Comparison of ENCODE assay signal across 9 mouse cellular contexts in genomic region chr1:63247831-63248359, GRCm38 (mm10). TPM values are rescaled to one million over a fixed set of nuclear protein-coding genes. Genes with fewer than 3 reads are reported as not detected.
DNase-seq lines count a peak whose midpoint lies in the region; ATAC-seq and TF ChIP-seq lines count a peak whose summit lies in the region.
"Had no signal": no experiment of that assay in that cellular context is flagged by ENCODE, and none has a peak within 500 bp of the region (broad histone marks: within the 10 kb centered on the region; RNA-seq: fewer than 3 reads in every experiment).

No protein-coding gene starts in this region.

- no peak for TF ChIP-seq POLR2A in limb, embryonic 14.5 days (IDR thresholded peaks at IDR 0.05; ENCODE audit: borderline replicate concordance, extremely low read depth, insufficient read depth, insufficient read length)

- under 1% methylated on average over 18 of the region's 18 CpGs for WGBS in neural tube, embryonic 11.5 days
- under 1% methylated on average over 18 of the region's 18 CpGs for WGBS in forebrain, embryonic 14.5 days
- WGBS in limb, embryonic 14.5 days: 1% methylated on average over 18 of the region's 18 CpGs

- H3K4me2 ChIP-seq in neural tube, embryonic 11.5 days (ENCODE audit: low read depth): peak overlapping the region; percentile 58
- H3K4me2 ChIP-seq in forebrain, embryonic 14.5 days (ENCODE audit: low read length): peak overlapping the region; percentile 62
- peak overlapping the region; percentile 44 for H3K4me2 ChIP-seq in limb, embryonic 14.5 days (replicated peaks; ENCODE audit: low read depth, low read length, severe bottlenecking)
- H3K4me2 ChIP-seq: liver, embryonic 15.5 days had no signal

- peak; percentile 52 for DNase-seq in neural tube, embryonic 11.5 days (ENCODE audit: low spot score)
- DNase-seq in neural tube, embryonic 10.5 days (ENCODE audit: extremely low spot score, low spot score): no peak
- DNase-seq in forebrain, embryonic 14.5 days (ENCODE audit: low spot score): no peak
- DNase-seq in limb, embryonic 14.5 days (ENCODE audit: low spot score): no peak
- no peak for DNase-seq in adrenal gland, adult 2 months
- DNase-seq in layer of hippocampus, adult 8-10 months (ENCODE audit: low spot score in 2 of 2): no peak
- DNase-seq in adrenal gland, postnatal 25 days: no peak

- H3K27me3 ChIP-seq in neural tube, embryonic 11.5 days (ENCODE audit: control insufficient read depth, insufficient read depth, low read length): peaks cover 57% of the 10 kb centered on the region
- peaks cover 19% of the 10 kb centered on the region for H3K27me3 ChIP-seq in forebrain, embryonic 14.5 days (replicated peaks; ENCODE audit: control insufficient read depth, insufficient read depth, low read length)
- peaks cover 66% of the 10 kb centered on the region for H3K27me3 ChIP-seq in limb, embryonic 14.5 days (ENCODE audit: control insufficient read depth, insufficient read depth, low read length)

- H3K36me3 ChIP-seq in neural tube, embryonic 11.5 days (ENCODE audit: control insufficient read depth, insufficient read depth, low read length): no peaks in the 10 kb centered on the region
- H3K36me3 ChIP-seq in forebrain, embryonic 14.5 days (ENCODE audit: control insufficient read depth, insufficient read depth, low read length): no peaks in the 10 kb centered on the region
- no peaks in the 10 kb centered on the region for H3K36me3 ChIP-seq in limb, embryonic 14.5 days (ENCODE audit: control insufficient read depth, insufficient read depth, low read length)
- H3K36me3 ChIP-seq: liver, embryonic 15.5 days had no signal

- peak overlapping the region; percentile 27 for H3K4me3 ChIP-seq in neural tube, embryonic 11.5 days (ENCODE audit: low read depth, low read length)
- H3K4me3 ChIP-seq in forebrain, embryonic 14.5 days (ENCODE audit: low read depth, low read length): peak overlapping the region; percentile 28
- peak overlapping the region; percentile 24 for H3K4me3 ChIP-seq in limb, embryonic 14.5 days (replicated peaks; ENCODE audit: low read length)
- H3K4me3 ChIP-seq: liver, embryonic 15.5 days had no signal

- no peak overlapping the region for H3K27ac ChIP-seq in neural tube, embryonic 11.5 days (ENCODE audit: low read depth, low read length)
- H3K27ac ChIP-seq in forebrain, embryonic 14.5 days (ENCODE audit: low read depth, low read length): peak overlapping the region; percentile 71
- H3K27ac ChIP-seq in limb, embryonic 14.5 days (replicated peaks; ENCODE audit: low read depth, low read length): no peak overlapping the region
- H3K27ac ChIP-seq: liver, embryonic 15.5 days had no signal

- H3K4me1 ChIP-seq in neural tube, embryonic 11.5 days (ENCODE audit: control insufficient read depth, insufficient read depth, low read length): peaks cover 5% of the 10 kb centered on the region; the same call in 1 of the 2 replicates
- no peaks in the 10 kb centered on the region; the same call in 1 of the 2 replicates for H3K4me1 ChIP-seq in forebrain, embryonic 14.5 days (ENCODE audit: control insufficient read depth, insufficient read depth, low read length)
- 0 out of 2 replicates have a peak, but pooled peaks cover 2% of the 10 kb centered on the region for H3K4me1 ChIP-seq in limb, embryonic 14.5 days (ENCODE audit: control insufficient read depth, insufficient read depth, low read length)
- H3K4me1 ChIP-seq: liver, embryonic 15.5 days had no signal

- ATAC-seq in neural tube, embryonic 11.5 days (ENCODE audit: insufficient read depth, low FRiP score, low TSS enrichment): 0 out of 2 replicates have a peak, but pooled peaks have one; percentile 32
- peak; percentile 37; the same call in 1 of the 2 replicates for ATAC-seq in forebrain, embryonic 14.5 days
- ATAC-seq in limb, embryonic 14.5 days (ENCODE audit: low FRiP score, low read depth): no peak

- peak overlapping the region; percentile 58 for H3K9ac ChIP-seq in neural tube, embryonic 11.5 days (ENCODE audit: low read length)
- H3K9ac ChIP-seq in forebrain, embryonic 14.5 days (ENCODE audit: low read length): peak overlapping the region; percentile 56
- H3K9ac ChIP-seq in limb, embryonic 14.5 days (ENCODE audit: low read depth, low read length, severe bottlenecking): peak overlapping the region; percentile 13; the same call in 1 of the 2 replicates
- H3K9ac ChIP-seq: liver, embryonic 15.5 days had no signal

- H3K9me3 ChIP-seq in neural tube, embryonic 11.5 days (ENCODE audit: control insufficient read depth, low read length): no peaks in the 10 kb centered on the region
- no peaks in the 10 kb centered on the region for H3K9me3 ChIP-seq in forebrain, embryonic 14.5 days (replicated peaks; ENCODE audit: control insufficient read depth, low read length)
- H3K9me3 ChIP-seq in limb, embryonic 14.5 days (ENCODE audit: control insufficient read depth, low read length): 0 out of 2 replicates have a peak, but pooled peaks cover 2% of the 10 kb centered on the region
- H3K9me3 ChIP-seq: liver, embryonic 15.5 days had no signal

RNA-seq across cellular contexts. Expression of gene Zdbf2, which starts 25.2 kb away (rescaled TPM):
- polyA plus RNA-seq in neural tube, embryonic 11.5 days (2014; fragmentation: Nextera tagmentation; extraction: Ambion mirVana): 10.8 and 12.2 TPM in 2 replicates
- polyA plus RNA-seq in forebrain, embryonic 14.5 days (2014; fragmentation: Nextera tagmentation; extraction: Ambion mirVana): 23.6 and 27.8 TPM in 2 replicates
- polyA plus RNA-seq in limb, embryonic 14.5 days (2012; rRNA removed): 7.8 and 8.5 TPM in 2 replicates
- 14.3 and 18.0 TPM in 2 replicates for polyA plus RNA-seq in limb, embryonic 14.5 days (2014; fragmentation: Nextera tagmentation; extraction: Ambion mirVana)
- 10 to 100 TPM in 1 of 2 experiments, 1 to 10 TPM in 1; 8.6 to 13.6 TPM for total RNA-seq in adrenal gland, adult 2 months (2021)
- polyA plus RNA-seq in adrenal gland, adult 2 months (2012; rRNA removed): 0.37 and 1.4 TPM in 2 replicates
- 10 to 100 TPM; 11.0 to 17.9 (median 15.7) TPM for total RNA-seq in layer of hippocampus, adult 8-10 months (2022)
- 10.6 and 12.4 TPM in 2 replicates for total RNA-seq in adrenal gland, postnatal 25 days (2021)

RNA-seq across cellular contexts. Expression of gene Gpr1, which starts 33.6 kb away (rescaled TPM):
- 0.41 and 0.45 TPM in 2 replicates for polyA plus RNA-seq in neural tube, embryonic 11.5 days (2014; fragmentation: Nextera tagmentation; extraction: Ambion mirVana)
- 0.40 and 0.72 TPM in 2 replicates for polyA plus RNA-seq in forebrain, embryonic 14.5 days (2014; fragmentation: Nextera tagmentation; extraction: Ambion mirVana)
- 0.29 and 0.33 TPM in 2 replicates for polyA plus RNA-seq in limb, embryonic 14.5 days (2012; rRNA removed)
- polyA plus RNA-seq in limb, embryonic 14.5 days (2014; fragmentation: Nextera tagmentation; extraction: Ambion mirVana): 0.10 and 0.34 TPM in 2 replicates
- under 1 TPM; 0.28 to 0.40 TPM for total RNA-seq in adrenal gland, adult 2 months (2021)
- 0.10 and 0.12 TPM in 2 replicates for polyA plus RNA-seq in adrenal gland, adult 2 months (2012; rRNA removed)
- total RNA-seq in layer of hippocampus, adult 8-10 months (2022): under 1 TPM; 0.31 to 0.74 (median 0.67) TPM
- 0.48 TPM in 1 of 2 replicates, not detected in the other for total RNA-seq in adrenal gland, postnatal 25 days (2021)
- total RNA-seq: hematopoietic stem cell, adult 5-6 weeks had no signal
